ENCODE assay signal across 16 mouse cellular contexts in the genomic region with DNA sequence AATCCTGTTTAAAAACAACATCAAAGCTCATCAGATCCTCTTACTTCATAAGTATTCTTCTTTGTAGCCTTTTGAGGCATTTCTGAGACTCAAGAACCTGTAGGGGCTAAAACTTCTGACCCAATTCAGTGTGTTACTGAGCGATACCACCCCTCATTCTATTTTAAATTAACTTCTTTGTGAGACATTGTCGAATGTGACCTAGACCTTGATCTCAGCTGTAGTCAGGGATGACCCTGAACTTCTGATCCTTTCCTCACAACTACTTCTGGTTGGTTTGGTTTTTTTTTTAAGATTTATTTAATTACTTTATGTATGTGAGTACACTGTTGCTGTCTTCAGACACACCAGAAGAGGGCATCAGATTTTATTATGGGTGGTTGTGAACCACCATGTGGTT.
"Had no signal": no experiment of that assay in that cellular context is flagged by ENCODE, and none has a peak within 500 bp of the region (broad histone marks: within the 10 kb centered on the region; RNA-seq: fewer than 3 reads in every experiment).

No protein-coding gene starts in this region.

- H3K9ac ChIP-seq: lung, embryonic 14.5 days; midbrain, embryonic 12.5 days; neural tube, embryonic 12.5 days; stomach, embryonic 15.5 days had no signal

- H3K4me2 ChIP-seq: lung, embryonic 14.5 days; midbrain, embryonic 12.5 days; neural tube, embryonic 12.5 days; stomach, embryonic 15.5 days had no signal

- H3K36me3 ChIP-seq: midbrain, embryonic 10.5 days; midbrain, embryonic 12.5 days; neural tube, embryonic 12.5 days; stomach, embryonic 15.5 days had no signal

- H3K4me3 ChIP-seq: midbrain, embryonic 10.5 days; midbrain, embryonic 12.5 days; myocyte; neural tube, embryonic 12.5 days; stomach, embryonic 15.5 days had no signal

- H3K27me3 ChIP-seq: midbrain, embryonic 12.5 days; neural tube, embryonic 12.5 days; stomach, embryonic 15.5 days had no signal

- ATAC-seq: midbrain, embryonic 16.5 days had no signal

- H3K27ac ChIP-seq: midbrain, embryonic 12.5 days; neural tube, embryonic 12.5 days; stomach, embryonic 15.5 days; stomach, postnatal 0 days had no signal

- DNase-seq: lung, adult 18-20 months; lung, embryonic 14.5 days; lung, postnatal 10 days; lung, postnatal 4 days; midbrain, embryonic 14.5 days; right cerebral cortex, postnatal 14 days; thymus, adult 2 months; thymus, postnatal 25 days; thymus, postnatal 4 days had no signal

- H3K9me3 ChIP-seq: midbrain, embryonic 10.5 days; midbrain, embryonic 12.5 days; neural tube, embryonic 12.5 days; stomach, embryonic 15.5 days had no signal
